ENCODE assay signal across 8 mouse cellular contexts in the genomic region with DNA sequence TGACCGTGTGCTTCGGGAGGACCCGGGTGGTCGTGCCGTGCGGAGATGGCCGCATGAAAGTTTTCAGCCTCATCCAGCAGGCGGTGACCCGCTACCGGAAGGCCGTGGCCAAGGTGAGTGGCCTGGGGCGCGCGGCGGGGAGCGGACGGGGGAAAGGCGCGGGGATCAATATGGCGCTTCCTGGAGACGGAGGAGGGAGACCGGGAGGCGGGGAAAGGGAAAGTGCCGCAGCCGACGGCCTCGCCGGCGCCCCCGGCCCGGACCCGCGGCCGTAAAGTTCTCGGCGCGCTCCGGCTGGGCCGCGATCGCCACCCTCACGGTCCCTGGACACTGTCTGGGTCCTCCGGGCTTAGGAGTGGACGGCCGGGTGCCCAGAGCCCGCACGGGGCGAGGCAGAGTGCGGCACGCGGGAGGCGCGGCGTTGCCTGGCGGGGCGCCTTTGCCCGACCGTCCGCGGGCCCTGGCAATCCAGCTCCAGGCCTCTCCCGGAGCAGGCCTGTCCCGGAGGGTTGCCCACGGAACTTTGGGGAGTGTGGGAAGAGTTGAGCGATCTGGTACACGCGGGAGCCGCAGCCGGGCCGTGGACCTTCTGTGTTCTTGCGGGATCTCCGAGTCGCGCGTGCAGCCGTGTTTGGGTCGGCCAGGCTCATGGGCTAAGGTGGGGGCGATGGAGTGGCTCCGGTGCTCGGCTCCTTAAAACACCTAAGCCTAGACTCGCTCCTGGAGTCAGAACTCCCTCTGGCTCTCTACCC. TPM values are rescaled to one million over a fixed set of nuclear protein-coding genes. Genes with fewer than 3 reads are reported as not detected.
DNase-seq lines count a peak whose midpoint lies in the region; ATAC-seq and TF ChIP-seq lines count a peak whose summit lies in the region.

No protein-coding gene starts in this region.

- no peaks in the 10 kb centered on the region for H3K27me3 ChIP-seq in hindbrain, embryonic 10.5 days (ENCODE audit: insufficient read depth, poor library complexity, severe bottlenecking)

- peaks cover 50% of the 10 kb centered on the region for H3K4me1 ChIP-seq in hindbrain, embryonic 10.5 days (replicated peaks)

- intact Hi-C loops in left cerebral cortex, adult 2 months (cut with DNase I): loop anchor here (2.0 to 5.0 kb wide), 3 partner anchors 74 to 108 kb away; no protein-coding TSS in a partner anchor

- H3K9me3 ChIP-seq in hindbrain, embryonic 10.5 days: no peaks in the 10 kb centered on the region

- H3K27ac ChIP-seq in hindbrain, embryonic 10.5 days: peak overlapping the region; percentile 99
- H3K27ac ChIP-seq in left cerebral cortex, adult 2 months: peak overlapping the region; percentile 74

- TF ChIP-seq CTCF in left cerebral cortex, adult 2 months (IDR thresholded peaks at IDR 0.05): no peak

- under 1% methylated on average over 80 of the region's 80 CpGs for WGBS in hindbrain, embryonic 10.5 days

- peak; percentile 33 for DNase-seq in adipocyte (ENCODE audit: low spot score)
- DNase-seq in cerebellum, adult 9-10 months: peak; percentile 31
- DNase-seq in hindbrain, embryonic 10.5 days (ENCODE audit: low spot score): peak; percentile 82
- DNase-seq in left cerebral cortex, adult 2 months (ENCODE audit: extremely low spot score in 1 of 2, low spot score in 2 of 2): peak; percentile 19 to 45
- DNase-seq in lung, postnatal 36 days: peak; percentile 57
- peak; percentile 11 for DNase-seq in right cerebral cortex, postnatal 14 days
- DNase-seq in thymus, postnatal 10 days (ENCODE audit: low spot score in 2 of 2): no peak

- no peaks in the 10 kb centered on the region for H3K36me3 ChIP-seq in hindbrain, embryonic 10.5 days

- ATAC-seq in frontal cortex, adult (ENCODE audit: low TSS enrichment): peak; percentile 34

- H3K4me3 ChIP-seq in hindbrain, embryonic 10.5 days: peak overlapping the region; percentile 85
- peak overlapping the region; percentile 80 for H3K4me3 ChIP-seq in left cerebral cortex, adult 2 months

RNA-seq across cellular contexts. Expression of a gene that starts 0.8 kb away (rescaled TPM):
- 24.2 and 28.1 TPM in 2 replicates for polyA plus RNA-seq in hindbrain, embryonic 10.5 days (2016; fragmentation: Nextera tagmentation; extraction: Ambion mirVana)
- 10 to 100 TPM; 17.8 to 19.3 TPM for total RNA-seq in left cerebral cortex, adult 2 months (2021)

Comparison
In these comparisons a context has a peak if more than half of its experiments do, and no peak if none do; other contexts are left out.
1. DNase-seq: peak in adipocyte (single experiment), cerebellum, adult 9-10 months (single experiment), hindbrain, embryonic 10.5 days (single experiment), left cerebral cortex, adult 2 months (2 of 2), lung, postnatal 36 days (single experiment) and right cerebral cortex, postnatal 14 days (single experiment); none in thymus, postnatal 10 days (0 of 2).